Mouse (Mus musculus): ENCODE measurements around the gene Leprot. TPM values are rescaled to one million over a fixed set of nuclear protein-coding genes. Genes with fewer than 3 reads are reported as not detected.

Gene Leprot
- polyA plus RNA-seq, 1 experiment from 2014 or later: 98.2 TPM

DNA sequence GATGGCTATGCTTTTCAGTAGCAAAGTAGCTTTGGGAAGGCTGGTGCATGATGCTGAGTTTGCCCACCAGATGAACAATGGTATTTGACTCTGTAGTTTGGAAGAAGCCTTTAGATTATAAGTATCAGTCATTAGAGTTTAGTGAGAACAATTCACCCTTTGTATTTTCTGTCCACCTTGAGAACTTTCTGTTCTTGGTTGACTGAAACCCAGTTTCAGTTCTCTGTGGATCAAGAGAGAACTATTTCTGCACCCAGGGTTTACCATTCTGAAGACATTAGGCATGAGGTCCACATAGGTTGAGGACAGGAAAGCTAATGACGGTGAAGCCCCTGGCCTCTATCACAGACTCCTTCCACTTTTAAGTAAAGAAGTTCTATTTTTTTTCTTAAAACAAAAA, 10.0 kb upstream of the Leprot start:
- no peak for DNase-seq (ENCODE audit: low spot score)
- ATAC-seq (ENCODE audit: low read depth): no peak

DNA sequence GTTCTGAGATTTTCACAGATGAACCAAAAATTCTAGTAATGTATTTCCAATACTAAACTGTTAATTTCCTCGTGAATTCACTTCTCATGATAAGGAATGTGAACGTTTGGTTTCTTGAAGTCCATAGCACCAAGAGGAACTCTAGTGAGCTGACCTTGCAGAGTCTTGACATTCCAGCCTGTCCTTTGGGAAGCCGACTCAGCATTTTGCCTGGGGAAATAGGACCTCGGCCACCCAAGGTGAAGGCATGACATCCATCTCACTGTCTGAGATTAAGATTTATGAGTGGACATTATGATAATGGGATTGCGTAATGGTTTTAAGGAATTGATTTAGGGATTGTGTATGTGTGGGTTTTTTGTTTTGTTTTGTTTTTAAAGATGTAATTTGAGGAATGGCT, 6.9 kb upstream of the Leprot start:
- 67% methylated on average over 5 of the region's 5 CpGs for WGBS
- DNase-seq (ENCODE audit: low spot score): no peak

More for the DNA sequence above, 10.0 kb upstream of the Leprot start:
- H3K36me3 ChIP-seq (ENCODE audit: control insufficient read depth, insufficient read depth, low read length): no peaks in the 10 kb centered on the region
- H3K27ac ChIP-seq (replicated peaks; ENCODE audit: low read depth, low read length): no peak overlapping the region
- no peaks in the 10 kb centered on the region for H3K9me3 ChIP-seq (ENCODE audit: control insufficient read depth, low read length)
- no peaks in the 10 kb centered on the region for H3K27me3 ChIP-seq (replicated peaks; ENCODE audit: control insufficient read depth, insufficient read depth, low read length)
- no peak overlapping the region for H3K4me2 ChIP-seq (ENCODE audit: low read depth, low read length)
- H3K9ac ChIP-seq (ENCODE audit: low read depth, low read length): no peak overlapping the region
- 95% methylated on average over 1 of the region's 1 CpGs for WGBS
- H3K4me1 ChIP-seq (ENCODE audit: control insufficient read depth, insufficient read depth, low read length): no peaks in the 10 kb centered on the region
- H3K4me3 ChIP-seq (ENCODE audit: low read depth, low read length): no peak overlapping the region

DNA sequence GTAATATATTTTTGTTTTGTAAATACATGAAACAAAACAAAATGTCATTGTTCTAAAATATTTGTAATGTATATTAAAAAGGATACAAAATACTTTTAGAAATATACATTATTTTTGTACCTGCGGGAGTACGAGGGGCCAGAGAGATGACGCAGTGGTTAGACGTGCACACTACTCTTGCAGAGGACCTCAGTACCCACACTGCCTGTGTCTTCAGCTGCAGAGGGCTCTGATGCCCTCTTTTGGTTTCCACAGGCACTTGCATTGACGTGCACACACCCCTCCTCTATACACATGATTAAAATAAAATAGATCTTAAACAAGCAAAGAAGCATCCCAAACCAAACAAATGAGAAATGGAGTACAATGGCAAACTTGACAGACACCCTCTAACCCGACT, 4.8 kb upstream of the Leprot start:
- no peak for ATAC-seq (ENCODE audit: low read depth)
- H3K4me3 ChIP-seq (ENCODE audit: low read depth, low read length): no peak overlapping the region
- no peak overlapping the region for H3K4me2 ChIP-seq (ENCODE audit: low read depth, low read length)
- H3K9ac ChIP-seq (ENCODE audit: low read depth, low read length): no peak overlapping the region
- H3K27ac ChIP-seq (replicated peaks; ENCODE audit: low read depth, low read length): no peak overlapping the region
- DNase-seq (ENCODE audit: low spot score): no peak
- WGBS: 83% methylated on average over 6 of the region's 6 CpGs
- no peaks in the 10 kb centered on the region for H3K9me3 ChIP-seq (ENCODE audit: control insufficient read depth, low read length)
- H3K4me1 ChIP-seq (ENCODE audit: control insufficient read depth, insufficient read depth, low read length): no peaks in the 10 kb centered on the region
- no peaks in the 10 kb centered on the region for H3K27me3 ChIP-seq (replicated peaks; ENCODE audit: control insufficient read depth, insufficient read depth, low read length)
- H3K36me3 ChIP-seq (ENCODE audit: control insufficient read depth, insufficient read depth, low read length): no peaks in the 10 kb centered on the region

More for the DNA sequence above, 6.9 kb upstream of the Leprot start:
- no peak overlapping the region for H3K4me3 ChIP-seq (ENCODE audit: low read depth, low read length)
- H3K4me2 ChIP-seq (ENCODE audit: low read depth, low read length): no peak overlapping the region
- ATAC-seq (ENCODE audit: low read depth): no peak
- H3K9me3 ChIP-seq (ENCODE audit: control insufficient read depth, low read length): no peaks in the 10 kb centered on the region
- H3K36me3 ChIP-seq (ENCODE audit: control insufficient read depth, insufficient read depth, low read length): no peaks in the 10 kb centered on the region
- H3K9ac ChIP-seq (ENCODE audit: low read depth, low read length): no peak overlapping the region
- H3K27me3 ChIP-seq (replicated peaks; ENCODE audit: control insufficient read depth, insufficient read depth, low read length): no peaks in the 10 kb centered on the region
- no peak overlapping the region for H3K27ac ChIP-seq (replicated peaks; ENCODE audit: low read depth, low read length)
- no peaks in the 10 kb centered on the region for H3K4me1 ChIP-seq (ENCODE audit: control insufficient read depth, insufficient read depth, low read length)

DNA sequence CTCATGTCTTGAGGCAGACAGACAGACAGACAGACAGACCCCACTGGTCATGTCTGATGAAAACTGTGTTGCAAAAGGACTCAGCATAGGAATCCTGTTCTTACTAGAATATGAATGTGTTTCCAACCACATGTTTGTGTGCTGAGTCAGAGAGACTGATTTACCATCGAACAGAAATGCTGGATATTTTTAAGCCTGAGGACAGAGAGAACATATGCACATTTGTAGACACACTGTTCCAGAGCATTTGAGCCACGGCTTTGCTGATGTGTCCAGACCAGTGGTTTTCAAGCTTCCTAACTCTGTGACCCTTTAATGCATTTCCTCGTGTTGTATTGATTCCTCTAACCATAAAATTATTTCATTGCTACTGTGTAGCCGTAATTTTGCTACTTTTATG, 4.3 kb upstream of the Leprot start:
- Histone ChIP-seq H3K4me3 (ENCODE audit: low read depth, low read length) (no peak overlapping the region), H3K4me1 (ENCODE audit: control insufficient read depth, insufficient read depth, low read length) (no peaks in the 10 kb centered on the region), H3K9me3 (ENCODE audit: control insufficient read depth, low read length) (no peaks in the 10 kb centered on the region), H3K27me3 (replicated peaks; ENCODE audit: control insufficient read depth, insufficient read depth, low read length) (no peaks in the 10 kb centered on the region), H3K4me2 (ENCODE audit: low read depth, low read length) (no peak overlapping the region), H3K9ac (ENCODE audit: low read depth, low read length) (no peak overlapping the region), H3K36me3 (ENCODE audit: control insufficient read depth, insufficient read depth, low read length) (no peaks in the 10 kb centered on the region), H3K27ac (replicated peaks; ENCODE audit: low read depth, low read length) (no peak overlapping the region)
- no peak for DNase-seq (ENCODE audit: low spot score)
- no peak for ATAC-seq (ENCODE audit: low read depth)
- WGBS: 81% methylated on average over 4 of the region's 4 CpGs

DNA sequence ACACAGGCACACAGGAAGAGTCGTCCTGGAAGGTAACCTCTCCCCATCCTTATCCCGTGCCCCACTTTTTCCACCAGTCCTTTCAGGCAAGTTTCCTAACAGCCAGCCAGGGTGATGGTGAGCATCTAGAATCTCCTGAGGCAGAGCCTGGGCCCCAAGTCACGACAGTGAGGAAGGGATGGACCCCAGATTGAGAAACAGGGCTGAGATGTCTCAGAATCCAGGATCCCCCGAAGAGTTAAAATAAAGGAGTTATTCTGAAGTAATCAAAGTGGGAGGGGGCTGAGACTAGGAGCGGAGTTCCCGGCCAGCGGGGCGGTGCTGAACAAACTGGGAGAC, 692 bp upstream of the Leprot start:
- ATAC-seq (ENCODE audit: low read depth) (peak; percentile 9), DNase-seq (ENCODE audit: low spot score) (no peak)
- peak overlapping the region; percentile 66 for H3K4me2 ChIP-seq (ENCODE audit: low read depth, low read length)
- H3K9ac ChIP-seq (ENCODE audit: low read depth, low read length): peak overlapping the region; percentile 68
- H3K4me3 ChIP-seq (ENCODE audit: low read depth, low read length): peak overlapping the region; percentile 72
- no peaks in the 10 kb centered on the region for H3K36me3 ChIP-seq (ENCODE audit: control insufficient read depth, insufficient read depth, low read length)
- WGBS: under 1% methylated on average over 8 of the region's 8 CpGs
- H3K4me1 ChIP-seq (ENCODE audit: control insufficient read depth, insufficient read depth, low read length): peaks cover 14% of the 10 kb centered on the region
- no peaks in the 10 kb centered on the region for H3K27me3 ChIP-seq (replicated peaks; ENCODE audit: control insufficient read depth, insufficient read depth, low read length)
- H3K9me3 ChIP-seq (ENCODE audit: control insufficient read depth, low read length): no peaks in the 10 kb centered on the region
- peak overlapping the region; percentile 85 for H3K27ac ChIP-seq (replicated peaks; ENCODE audit: low read depth, low read length)

DNA sequence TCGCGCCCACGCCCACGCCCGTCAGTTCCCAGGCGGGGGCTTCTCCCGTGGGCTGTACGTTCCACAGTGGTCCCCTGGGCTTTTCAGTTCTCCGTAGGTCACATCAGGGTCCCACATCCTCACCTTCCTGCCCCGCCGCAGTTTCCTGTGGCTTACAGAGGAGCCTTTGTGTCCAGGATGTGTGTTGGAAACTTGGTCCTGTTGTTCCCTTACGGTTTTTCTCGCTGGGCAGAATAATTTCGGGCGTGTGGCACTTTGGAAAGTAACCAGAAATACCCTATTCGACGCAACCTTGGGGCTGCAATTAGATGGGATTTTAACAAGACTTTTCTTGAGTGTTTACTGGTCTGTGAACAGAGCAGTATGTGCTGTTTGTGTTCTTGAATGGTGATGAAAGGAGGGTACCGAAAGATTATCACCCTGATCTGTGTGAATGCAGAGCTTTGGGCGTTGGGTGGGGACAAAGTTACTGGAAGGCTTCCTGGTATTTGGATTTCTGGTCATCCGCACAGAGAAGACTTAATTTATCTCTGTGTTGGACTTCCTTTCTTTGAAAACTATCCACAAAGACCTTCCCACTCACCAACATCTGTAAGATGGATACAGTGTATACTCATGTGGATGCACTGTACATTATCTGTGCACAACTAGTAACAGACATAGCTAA, 591 bp downstream of the Leprot start:
- Histone ChIP-seq H3K4me2 (ENCODE audit: low read depth, low read length) (peak overlapping the region; percentile 66), H3K27me3 (replicated peaks; ENCODE audit: control insufficient read depth, insufficient read depth, low read length) (no peaks in the 10 kb centered on the region), H3K36me3 (ENCODE audit: control insufficient read depth, insufficient read depth, low read length) (no peaks in the 10 kb centered on the region), H3K9me3 (ENCODE audit: control insufficient read depth, low read length) (no peaks in the 10 kb centered on the region), H3K4me1 (ENCODE audit: control insufficient read depth, insufficient read depth, low read length) (peaks cover 14% of the 10 kb centered on the region), H3K9ac (ENCODE audit: low read depth, low read length) (peak overlapping the region; percentile 95), H3K27ac (replicated peaks; ENCODE audit: low read depth, low read length) (peak overlapping the region; percentile 96), H3K4me3 (ENCODE audit: low read depth, low read length) (peak overlapping the region; percentile 72)
- no peak for ATAC-seq (ENCODE audit: low read depth)
- no peak for DNase-seq (ENCODE audit: low spot score)
- 1% methylated on average over 15 of the region's 20 CpGs for WGBS

DNA sequence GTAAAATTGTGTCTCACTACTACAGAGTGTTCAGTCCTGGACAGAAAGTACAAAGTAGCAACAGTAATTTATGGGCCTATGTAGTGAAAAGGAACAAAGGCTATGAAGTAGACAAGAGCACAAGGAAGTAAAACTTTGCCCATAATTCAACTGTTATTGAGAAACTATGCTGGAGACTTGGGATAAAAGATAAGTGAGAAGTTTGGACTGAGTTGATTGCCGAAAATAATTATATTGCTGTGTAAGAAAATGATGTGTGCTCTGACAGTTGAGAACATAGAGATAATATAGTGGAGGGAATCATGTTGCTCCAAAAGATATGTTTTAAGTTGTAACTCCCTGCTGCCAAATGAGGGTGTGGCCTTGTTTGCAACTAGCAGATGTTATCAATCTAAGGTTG, 1.2 kb downstream of the Leprot start:
- H3K9me3 ChIP-seq (ENCODE audit: control insufficient read depth, low read length): no peaks in the 10 kb centered on the region
- WGBS: 72% methylated on average over 1 of the region's 1 CpGs
- ATAC-seq (ENCODE audit: low read depth) (no peak), DNase-seq (ENCODE audit: low spot score) (peak; percentile 40)
- H3K4me3 ChIP-seq (ENCODE audit: low read depth, low read length): peak overlapping the region; percentile 72
- peak overlapping the region; percentile 95; the same call in 1 of the 2 replicates for H3K9ac ChIP-seq (ENCODE audit: low read depth, low read length)
- H3K4me1 ChIP-seq (ENCODE audit: control insufficient read depth, insufficient read depth, low read length): peaks cover 14% of the 10 kb centered on the region
- H3K27me3 ChIP-seq (replicated peaks; ENCODE audit: control insufficient read depth, insufficient read depth, low read length): no peaks in the 10 kb centered on the region
- H3K27ac ChIP-seq (replicated peaks; ENCODE audit: low read depth, low read length): no peak overlapping the region
- H3K4me2 ChIP-seq (ENCODE audit: low read depth, low read length): peak overlapping the region; percentile 66
- peaks cover 3% of the 10 kb centered on the region; the same call in 1 of the 2 replicates for H3K36me3 ChIP-seq (ENCODE audit: control insufficient read depth, insufficient read depth, low read length)

DNA sequence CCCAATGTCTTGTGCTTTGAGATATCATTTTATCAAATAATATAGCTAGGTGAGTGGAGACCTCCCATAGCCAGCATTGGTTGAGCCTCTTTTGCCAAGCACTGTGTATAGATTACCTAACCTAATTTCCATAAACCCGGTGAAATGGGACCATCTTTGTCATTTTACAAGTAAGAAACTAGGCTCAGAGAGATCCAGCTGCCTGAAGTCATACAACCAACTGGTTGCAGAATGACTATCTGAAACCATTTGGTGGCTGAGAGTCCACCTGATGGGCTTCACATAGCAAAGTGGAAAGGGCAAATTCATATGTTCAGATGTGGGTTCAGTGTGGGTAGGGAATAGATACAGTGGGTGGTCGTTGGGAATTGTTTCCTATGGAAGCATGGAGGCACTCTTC, 3.4 kb downstream of the Leprot start:
- 90% methylated on average over 2 of the region's 2 CpGs for WGBS

DNA sequence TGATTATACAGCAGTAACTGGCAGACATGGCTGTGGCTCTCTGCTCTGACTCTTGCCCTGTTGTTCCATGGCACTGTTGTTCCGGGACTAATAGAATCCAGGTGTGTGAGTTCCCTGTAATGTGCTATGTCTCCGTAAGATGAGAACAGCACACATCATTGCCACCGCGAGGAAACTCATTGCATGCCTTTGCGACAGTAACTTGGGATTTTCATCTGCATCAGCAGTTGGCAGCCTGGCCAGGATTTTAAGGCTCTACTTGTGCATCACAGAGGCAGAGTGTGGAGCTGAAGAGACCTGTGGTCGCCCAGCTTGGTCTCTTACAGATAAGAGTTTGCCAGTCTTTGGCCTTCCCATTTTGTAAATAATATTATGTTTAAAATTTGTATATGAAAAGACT, 6.7 kb downstream of the Leprot start:
- DNase-seq (ENCODE audit: low spot score) (peak; percentile 63), ATAC-seq (ENCODE audit: low read depth) (peak; percentile 58; the same call in 1 of the 2 replicates)
- Histone ChIP-seq H3K36me3 (ENCODE audit: control insufficient read depth, insufficient read depth, low read length) (peaks cover 23% of the 10 kb centered on the region; the same call in 1 of the 2 replicates), H3K4me2 (ENCODE audit: low read depth, low read length) (no peak overlapping the region), H3K4me3 (ENCODE audit: low read depth, low read length) (no peak overlapping the region), H3K27me3 (replicated peaks; ENCODE audit: control insufficient read depth, insufficient read depth, low read length) (no peaks in the 10 kb centered on the region), H3K4me1 (ENCODE audit: control insufficient read depth, insufficient read depth, low read length) (peaks cover 8% of the 10 kb centered on the region), H3K27ac (replicated peaks; ENCODE audit: low read depth, low read length) (no peak overlapping the region; the same call in 1 of the 2 replicates), H3K9me3 (ENCODE audit: control insufficient read depth, low read length) (no peaks in the 10 kb centered on the region), H3K9ac (ENCODE audit: low read depth, low read length) (peak overlapping the region; percentile 30; the same call in 1 of the 2 replicates)
- WGBS: 33% methylated on average over 6 of the region's 6 CpGs

More for the DNA sequence above, 3.4 kb downstream of the Leprot start:
- Histone ChIP-seq H3K9ac (ENCODE audit: low read depth, low read length) (no peak overlapping the region), H3K4me1 (ENCODE audit: control insufficient read depth, insufficient read depth, low read length) (peaks cover 17% of the 10 kb centered on the region), H3K27ac (replicated peaks; ENCODE audit: low read depth, low read length) (no peak overlapping the region), H3K27me3 (replicated peaks; ENCODE audit: control insufficient read depth, insufficient read depth, low read length) (no peaks in the 10 kb centered on the region), H3K4me2 (ENCODE audit: low read depth, low read length) (no peak overlapping the region), H3K36me3 (ENCODE audit: control insufficient read depth, insufficient read depth, low read length) (peaks cover 3% of the 10 kb centered on the region; the same call in 1 of the 2 replicates), H3K4me3 (ENCODE audit: low read depth, low read length) (no peak overlapping the region), H3K9me3 (ENCODE audit: control insufficient read depth, low read length) (no peaks in the 10 kb centered on the region)
- DNase-seq (ENCODE audit: low spot score) (no peak), ATAC-seq (ENCODE audit: low read depth) (no peak)
